Mouse (Mus musculus): Measurements from ENCODE around the gene Mfsd2b.
"Not testable (repeated sequence)": the region's sequence is repeated elsewhere in the genome, so short reads cannot be mapped to it uniquely, and the experiment has no call there.

The Mfsd2b gene

GRCm38 (mm10) chr12:4874161-4874927 lies at the start of gene Mfsd2b:
Gene Mfsd2b, minus strand, starts transcription at chr12:4874359.
- in situ Hi-C loops (cut with MboI, MseI) = no loop called here

GRCm38 (mm10) chr12:4917805-4918591 lies 43.8 kb upstream of the Mfsd2b start:
- in situ Hi-C loops (cut with MboI, MseI) = no loop called here

GRCm38 (mm10) chr12:4916994-4917804 lies 43.0 kb upstream of the Mfsd2b start, which contains the start of gene Atad2b:
Gene Atad2b, plus strand, starts transcription at chr12:4917353.
- in situ Hi-C loops (cut with MboI, MseI) = no loop called here

GRCm38 (mm10) chr12:4914944-4915343 lies 40.8 kb upstream of the Mfsd2b start:
- in situ Hi-C loops (cut with MboI, MseI) = no loop called here

GRCm38 (mm10) chr12:4914441-4914840 lies 40.3 kb upstream of the Mfsd2b start:
- in situ Hi-C loops (cut with MboI, MseI) = no loop called here

GRCm38 (mm10) chr12:4911716-4912115 lies 37.6 kb upstream of the Mfsd2b start:
- in situ Hi-C loops (cut with MboI, MseI) = no loop called here

GRCm38 (mm10) chr12:4910496-4910895 lies 36.3 kb upstream of the Mfsd2b start:
- in situ Hi-C loops (cut with MboI, MseI) = not testable (repeated sequence)

- in situ Hi-C loops (cut with MboI, MseI) = no loop called here
Measured at GRCm38 (mm10) chr12:4908391-4908790, 34.2 kb upstream of the Mfsd2b start.

GRCm38 (mm10) chr12:4906951-4907906 lies 33.1 kb upstream of the Mfsd2b start, which contains the start of gene Ubxn2a:
Gene Ubxn2a, minus strand, starts transcription at chr12:4907705.
- in situ Hi-C loops (cut with MboI, MseI) = no loop called here

GRCm38 (mm10) chr12:4906476-4906875 lies 32.3 kb upstream of the Mfsd2b start:
- in situ Hi-C loops (cut with MboI, MseI) = no loop called here

GRCm38 (mm10) chr12:4905946-4906345 lies 31.8 kb upstream of the Mfsd2b start:
- in situ Hi-C loops (cut with MboI, MseI) = no loop called here

GRCm38 (mm10) chr12:4898024-4898423 lies 23.9 kb upstream of the Mfsd2b start:
- in situ Hi-C loops (cut with MboI, MseI) = no loop called here

GRCm38 (mm10) chr12:4889891-4890290 lies 15.7 kb upstream of the Mfsd2b start:
- in situ Hi-C loops (cut with MboI, MseI) = no loop called here

- in situ Hi-C loops (cut with MboI, MseI) = no loop called here
Measured at GRCm38 (mm10) chr12:4889251-4889650, 15.1 kb upstream of the Mfsd2b start.

- in situ Hi-C loops (cut with MboI, MseI) = no loop called here
Measured at GRCm38 (mm10) chr12:4888739-4889138, 14.6 kb upstream of the Mfsd2b start.

- in situ Hi-C loops (cut with MboI, MseI) = not testable (repeated sequence)
Measured at GRCm38 (mm10) chr12:4886581-4886980, 12.4 kb upstream of the Mfsd2b start.

- in situ Hi-C loops (cut with MboI, MseI) = no loop called here
Measured at GRCm38 (mm10) chr12:4885062-4885461, 10.9 kb upstream of the Mfsd2b start.

- in situ Hi-C loops (cut with MboI, MseI) = no loop called here
Measured at GRCm38 (mm10) chr12:4882086-4882485, 7.9 kb upstream of the Mfsd2b start.

- in situ Hi-C loops (cut with MboI, MseI) = no loop called here
Measured at GRCm38 (mm10) chr12:4879048-4879447, 4.9 kb upstream of the Mfsd2b start.

- in situ Hi-C loops (cut with MboI, MseI) = no loop called here
Measured at GRCm38 (mm10) chr12:4878296-4878783, 4.2 kb upstream of the Mfsd2b start.

- in situ Hi-C loops (cut with MboI, MseI) = no loop called here
Measured at GRCm38 (mm10) chr12:4875623-4876022, 1.5 kb upstream of the Mfsd2b start.
